Mouse (Mus musculus) CH12.LX (cell line): ENCODE data around the gene Fam222b. TPM values are rescaled to one million over a fixed set of nuclear protein-coding genes. Genes with fewer than 3 reads are reported as not detected.
A peak's percentile ranks its signal among the peaks of the same experiment; 100 is the strongest.

Source experiments
- DNase-seq: peaks from one replicate; pipeline ENCODE4 v3.0.0-alpha.2; 2013; ENCODE audit errors: extremely low read depth
- H3K27ac ChIP-seq: 2 replicates; pipeline ENCODE4 v1.5.1; 2012; ENCODE audit warnings: low read depth, mild to moderate bottlenecking, control low read depth, moderate library complexity; ENCODE audit not compliant: insufficient read depth
- H3K27me3 ChIP-seq: replicated peaks from 2 replicates; pipeline ENCODE3; 2012; ENCODE audit warnings: inconsistent platforms
- H3K36me3 ChIP-seq, 2 experiments: replicated peaks in 1 of 2; 2 replicates each; pipeline versions ENCODE3 to v1.6.1; 2012; ENCODE audit warnings: inconsistent platforms in 1 of 2, low read length in 1 of 2, mild to moderate bottlenecking in 1 of 2, mixed read lengths in 1 of 2, moderate library complexity in 1 of 2; ENCODE audit not compliant: control insufficient read depth in 1 of 2, insufficient read depth in 1 of 2
- H3K4me1 ChIP-seq, 2 experiments: 2 replicates each; pipeline ENCODE4 v1.6.1; 2012; ENCODE audit warnings: inconsistent platforms in 1 of 2, moderate library complexity in 1 of 2; ENCODE audit not compliant: insufficient read depth in 2 of 2, control insufficient read depth in 1 of 2
- H3K4me2 ChIP-seq: 2 replicates; pipeline ENCODE4 v1.6.1; 2012; ENCODE audit warnings: low read depth, mild to moderate bottlenecking, control low read depth; ENCODE audit not compliant: poor library complexity, insufficient read depth, severe bottlenecking
- H3K4me3 ChIP-seq, 3 experiments: fragments of 150-350 bp in 1 of 3; sonication (generic) in 1 of 3; replicated peaks in 1 of 3; 2 replicates each; pipeline versions ENCODE3 to v1.5.1; 2011 to 2012; ENCODE audit warnings: low read depth in 2 of 3, low read length in 2 of 3, mild to moderate bottlenecking in 2 of 3, moderate library complexity in 2 of 3, control low read depth in 1 of 3, improper control_type of control experiment in 1 of 3, inconsistent platforms in 1 of 3, mixed read lengths in 1 of 3; ENCODE audit not compliant: poor library complexity in 1 of 3
- H3K79me2 ChIP-seq: replicated peaks from 2 replicates; pipeline ENCODE4 v1.6.1; 2012; ENCODE audit warnings: mild to moderate bottlenecking, moderate library complexity; ENCODE audit not compliant: control insufficient read depth, poor library complexity, insufficient read depth, severe bottlenecking; ENCODE audit errors: extremely low read depth
- H3K9ac ChIP-seq: 2 replicates; pipeline ENCODE4 v1.6.1; 2012; ENCODE audit warnings: low read depth, mild to moderate bottlenecking, control low read depth, moderate library complexity; ENCODE audit not compliant: insufficient read depth
- H3K9me3 ChIP-seq: replicated peaks from 2 replicates; pipeline ENCODE3; 2012; ENCODE audit warnings: low read length, inconsistent platforms, mixed read lengths
- CHD2 ChIP-seq: IDR thresholded peaks from 2 replicates; pipeline ENCODE4 v1.6.1; 2011; ENCODE audit warnings: low read length, improper control_type of control experiment
- E2F4 ChIP-seq: IDR thresholded peaks from 2 replicates; pipeline ENCODE4 v1.6.1; 2011; ENCODE audit warnings: low read depth, low read length, improper control_type of control experiment; ENCODE audit not compliant: insufficient replicate concordance
- GABPA ChIP-seq: IDR thresholded peaks from 2 replicates; pipeline ENCODE4 v1.6.1; 2012; ENCODE audit warnings: low read depth, low read length, improper control_type of control experiment, inconsistent platforms; ENCODE audit not compliant: insufficient replicate concordance
- HCFC1 ChIP-seq: IDR thresholded peaks from 2 replicates; pipeline ENCODE4 v1.6.1; 2012; ENCODE audit warnings: low read depth, mild to moderate bottlenecking, inconsistent platforms, low read length, improper control_type of control experiment
- IRF4 ChIP-seq: IDR thresholded peaks from 2 replicates; pipeline ENCODE4 v1.6.1; 2014; ENCODE audit warnings: low read depth, mild to moderate bottlenecking, inconsistent platforms, low read length, improper control_type of control experiment
- KAT2A ChIP-seq: IDR thresholded peaks from 2 replicates; pipeline ENCODE4 v1.6.1; 2012; ENCODE audit warnings: low read length, improper control_type of control experiment, inconsistent platforms; ENCODE audit not compliant: insufficient replicate concordance
- MAFK ChIP-seq: IDR thresholded peaks from 2 replicates; pipeline ENCODE4 v1.6.1; 2011; ENCODE audit warnings: low read length, improper control_type of control experiment; ENCODE audit not compliant: insufficient replicate concordance
- MAX ChIP-seq: IDR thresholded peaks from 2 replicates; pipeline ENCODE4 v1.6.1; 2011; ENCODE audit warnings: low read length, improper control_type of control experiment
- MXI1 ChIP-seq: IDR thresholded peaks from 2 replicates; pipeline ENCODE4 v1.6.1; 2011; ENCODE audit warnings: mild to moderate bottlenecking, low read depth, low read length, improper control_type of control experiment
- PAX5 ChIP-seq: IDR thresholded peaks from 2 replicates; pipeline ENCODE4 v1.6.1; 2012; ENCODE audit warnings: low read length, inconsistent platforms, mixed read lengths
- POLR2AphosphoS2 ChIP-seq: IDR thresholded peaks from 2 replicates; pipeline ENCODE4 v1.6.1; 2011; ENCODE audit warnings: low read depth, low read length, improper control_type of control experiment
- SIN3A ChIP-seq: IDR thresholded peaks from 2 replicates; pipeline ENCODE4 v1.6.1; 2012; ENCODE audit warnings: low read length, improper control_type of control experiment, inconsistent platforms
- SMC3 ChIP-seq: IDR thresholded peaks from 2 replicates; pipeline ENCODE4 v1.6.1; 2011; ENCODE audit warnings: low read depth, low read length, improper control_type of control experiment
- TBP ChIP-seq: conservative IDR thresholded peaks from 2 replicates; pipeline ENCODE4 v1.6.1; 2011; ENCODE audit warnings: low read depth, low read length, improper control_type of control experiment
- USF2 ChIP-seq: conservative IDR thresholded peaks from 2 replicates; pipeline ENCODE4 v1.6.1; 2011; ENCODE audit warnings: low read depth, low read length, improper control_type of control experiment
- ZC3H11A ChIP-seq: IDR thresholded peaks from 2 replicates; pipeline ENCODE4 v1.6.1; 2012; ENCODE audit warnings: low read depth, mild to moderate bottlenecking, inconsistent platforms, low read length, improper control_type of control experiment
- ZMIZ1 ChIP-seq: IDR thresholded peaks from 2 replicates; pipeline ENCODE4 v1.6.1; 2012; ENCODE audit warnings: low read depth, mild to moderate bottlenecking, inconsistent platforms, low read length, improper control_type of control experiment
- dilution Hi-C: fragments of 300-500 bp; cut with MboI; formaldehyde crosslinking; loops from 2 replicates; pipeline ENCODE4 v1.14.3; 2020; ENCODE audit warnings: low sequenced_read_pairs; ENCODE audit not compliant: extremely low pct_unique_long_range_greater_than_20kb, extremely low pct_ligation_motif_present
- in situ Hi-C: fragments of 300-500 bp; cut with MboI; formaldehyde crosslinking; loops from 3 replicates; pipeline ENCODE4 v1.14.3; 2019; ENCODE audit warnings: low sequenced_read_pairs, low pct_ligation_motif_present, low pct_unique_long_range_greater_than_20kb, mixed read lengths
- polyA plus RNA-seq: library from polyadenylated mRNA; unstranded; fragments of >175 nt; gene quantifications from 2 replicates; pipeline ENCODE4 v1.2.1, GENCODE M21; 2012; ENCODE audit warnings: low read depth; ENCODE audit not compliant: insufficient read length
- total RNA-seq, 2 experiments: library from RNA; depleted of rRNA; stranded (reverse); fragments of 300-350 nt in 1 of 2; fragments of >200 nt in 1 of 2; gene quantifications; 2 replicates each; pipeline ENCODE4 v1.2.3; 2012 to 2014

The Fam222b gene
- total and polyA plus RNA-seq, 3 experiments, result 5.9 to 34.4 (median 8.7) TPM

- TF ChIP-seq HCFC1 (no peak), MAFK (no peak), POLR2AphosphoS2 (peak; percentile 20; the same call in 1 of the 2 replicates), SIN3A (0 out of 2 replicates have a peak, but pooled peaks have one; percentile 23), USF2 (no peak), SMC3 (no peak), CHD2 (no peak), GABPA (no peak), TBP (no peak), KAT2A (no peak)
Observed at GRCm38 (mm10) chr11:78181830-78182357, 87.4 kb downstream of the Fam222b start (continued).

- no peaks in the 10 kb centered on the region for H3K27me3 ChIP-seq
- peaks cover 13 to 44% of the 10 kb centered on the region in 2 experiments for H3K4me1 ChIP-seq
- no peak for DNase-seq
- peaks cover 38% of the 10 kb centered on the region for H3K79me2 ChIP-seq
- TF ChIP-seq ZC3H11A (no peak), TBP (no peak), POLR2AphosphoS2 (no peak), SIN3A (0 out of 2 replicates have a peak, but pooled peaks have one; percentile 3), PAX5 (no peak), MAX (no peak), ZMIZ1 (peak; percentile 1; the same call in 1 of the 2 replicates), IRF4 (no peak), E2F4 (no peak), MXI1 (no peak)
- peak overlapping the region; percentile 67 for H3K9ac ChIP-seq
- in situ Hi-C loops (no loop called here), dilution Hi-C loops (no loop called here)
- H3K9me3 ChIP-seq, result no peaks in the 10 kb centered on the region
- peak overlapping the region; percentile 74; the same call in 1 of the 2 replicates for H3K27ac ChIP-seq
- peaks cover 26 to 40% of the 10 kb centered on the region in 2 experiments for H3K36me3 ChIP-seq
- H3K4me2 ChIP-seq, result peak overlapping the region; percentile 95
- peak overlapping the region; percentile 70 to 96 (median 76) for H3K4me3 ChIP-seq
Observed at GRCm38 (mm10) chr11:78182450-78182849, 88.0 kb downstream of the Fam222b start.
